Comparison of ENCODE assay signal across 15 mouse cellular contexts in the genomic region with DNA sequence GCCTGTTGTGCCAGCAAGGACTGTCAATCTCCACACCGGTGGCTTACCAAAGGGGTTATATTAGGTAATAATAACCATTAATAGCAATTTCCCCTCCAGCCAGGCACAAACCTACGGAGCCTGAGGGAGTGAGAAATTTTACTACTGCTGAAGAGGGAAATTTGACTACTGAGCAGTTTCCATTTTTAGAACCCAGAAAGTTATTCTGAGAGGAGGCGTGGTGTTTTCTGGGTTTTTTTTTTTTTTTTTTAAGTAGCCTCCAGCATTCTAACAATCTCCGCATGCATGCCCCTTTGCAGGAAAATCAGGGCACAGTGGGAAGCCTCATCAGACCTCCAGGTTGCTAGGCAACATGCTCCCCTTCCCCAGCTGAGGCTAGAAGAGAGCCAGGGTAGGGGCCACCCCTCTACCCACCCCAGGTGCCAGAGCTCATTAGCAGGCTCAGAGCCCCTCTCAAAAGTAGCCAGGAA. TPM values are rescaled to one million over a fixed set of nuclear protein-coding genes. Genes with fewer than 3 reads are reported as not detected.
DNase-seq lines count a peak whose midpoint lies in the region; ATAC-seq and TF ChIP-seq lines count a peak whose summit lies in the region.
"Had no signal": no experiment of that assay in that cellular context is flagged by ENCODE, and none has a peak within 500 bp of the region (broad histone marks: within the 10 kb centered on the region; RNA-seq: fewer than 3 reads in every experiment).

No protein-coding gene starts in this region.

- no peaks in the 10 kb centered on the region for H3K27me3 ChIP-seq in forebrain, embryonic 11.5 days (ENCODE audit: control insufficient read depth, insufficient read depth, low read length)
- H3K27me3 ChIP-seq in limb, embryonic 10.5 days (ENCODE audit: low read depth, poor library complexity, severe bottlenecking), result no peaks in the 10 kb centered on the region
- no peaks in the 10 kb centered on the region for H3K27me3 ChIP-seq in neural tube, embryonic 14.5 days (ENCODE audit: control insufficient read depth, insufficient read depth, low read length)
- H3K27me3 ChIP-seq in liver, postnatal 0 days (ENCODE audit: insufficient read depth, low read length), result no peaks in the 10 kb centered on the region
- H3K27me3 ChIP-seq: liver, embryonic 13.5 days had no signal

- peak overlapping the region; percentile 62 for H3K27ac ChIP-seq in forebrain, embryonic 11.5 days (ENCODE audit: low read depth, low read length)
- peak overlapping the region; percentile 76 for H3K27ac ChIP-seq in limb, embryonic 10.5 days
- H3K27ac ChIP-seq in neural tube, embryonic 14.5 days (ENCODE audit: low read depth, low read length), result no peak overlapping the region
- H3K27ac ChIP-seq in liver, postnatal 0 days (ENCODE audit: low read depth), result no peak overlapping the region
- H3K27ac ChIP-seq: liver, embryonic 13.5 days had no signal

- no peak for TF ChIP-seq EP300 in liver, postnatal 0 days (IDR thresholded peaks at IDR 0.05; ENCODE audit: low read depth)

- H3K36me3 ChIP-seq in forebrain, embryonic 11.5 days (ENCODE audit: control insufficient read depth, insufficient read depth, low read length), result no peaks in the 10 kb centered on the region
- no peaks in the 10 kb centered on the region for H3K36me3 ChIP-seq in limb, embryonic 10.5 days
- H3K36me3 ChIP-seq in neural tube, embryonic 14.5 days (ENCODE audit: control insufficient read depth, insufficient read depth, low read length), result no peaks in the 10 kb centered on the region
- no peaks in the 10 kb centered on the region for H3K36me3 ChIP-seq in liver, postnatal 0 days (replicated peaks; ENCODE audit: insufficient read depth, low read length)
- H3K36me3 ChIP-seq: liver, embryonic 13.5 days had no signal

- H3K9me3 ChIP-seq in forebrain, embryonic 11.5 days (ENCODE audit: control insufficient read depth, low read length), result no peaks in the 10 kb centered on the region
- H3K9me3 ChIP-seq in limb, embryonic 10.5 days (replicated peaks), result no peaks in the 10 kb centered on the region
- H3K9me3 ChIP-seq in neural tube, embryonic 14.5 days (ENCODE audit: control insufficient read depth, low read length), result no peaks in the 10 kb centered on the region
- no peaks in the 10 kb centered on the region for H3K9me3 ChIP-seq in liver, postnatal 0 days (ENCODE audit: low read length)
- H3K9me3 ChIP-seq: liver, embryonic 13.5 days had no signal

- no peak for TF ChIP-seq CTCF in liver, postnatal 0 days (IDR thresholded peaks at IDR 0.05; ENCODE audit: low read depth)

- ATAC-seq in forebrain, embryonic 11.5 days (replicated peaks; ENCODE audit: low FRiP score), result peak; percentile 95
- peak; percentile 79; the same call in 1 of the 2 replicates for ATAC-seq in neural tube, embryonic 14.5 days (ENCODE audit: low read depth)
- no peak for ATAC-seq in liver, postnatal 0 days

- H3K9ac ChIP-seq in forebrain, embryonic 11.5 days (ENCODE audit: low read length), result no peak overlapping the region
- H3K9ac ChIP-seq in neural tube, embryonic 14.5 days (replicated peaks; ENCODE audit: low read depth, low read length), result no peak overlapping the region
- no peak overlapping the region for H3K9ac ChIP-seq in liver, postnatal 0 days (replicated peaks)
- H3K9ac ChIP-seq: liver, embryonic 13.5 days had no signal

- H3K4me1 ChIP-seq in forebrain, embryonic 11.5 days (replicated peaks; ENCODE audit: control insufficient read depth, insufficient read depth, low read length), result peaks cover 15% of the 10 kb centered on the region
- H3K4me1 ChIP-seq in limb, embryonic 10.5 days, result peaks cover 54% of the 10 kb centered on the region
- H3K4me1 ChIP-seq in neural tube, embryonic 14.5 days (ENCODE audit: control insufficient read depth, insufficient read depth, low read length), result peaks cover 13% of the 10 kb centered on the region; the same call in 1 of the 2 replicates
- H3K4me1 ChIP-seq in liver, postnatal 0 days (ENCODE audit: insufficient read depth), result peaks cover 9% of the 10 kb centered on the region

- 10% methylated on average over 4 of the region's 4 CpGs for WGBS in forebrain, embryonic 11.5 days
- 28% methylated on average over 4 of the region's 4 CpGs for WGBS in limb, embryonic 10.5 days
- 8% methylated on average over 4 of the region's 4 CpGs for WGBS in neural tube, embryonic 14.5 days
- WGBS in liver, postnatal 0 days (ENCODE audit: insufficient replicate concordance), result 62% methylated on average over 4 of the region's 4 CpGs

- peak; percentile 62 for DNase-seq in layer of hippocampus, adult 9-11 months
- no peak for DNase-seq in layer of hippocampus, postnatal 36 days
- DNase-seq in forebrain, embryonic 11.5 days (ENCODE audit: low spot score), result peak; percentile 87
- peak; percentile 61 for DNase-seq in limb, embryonic 10.5 days (ENCODE audit: low spot score)
- no peak for DNase-seq in adrenal gland, postnatal 4 days (ENCODE audit: low spot score in 2 of 2)
- no peak for DNase-seq in liver, postnatal 0 days
- no peak for DNase-seq in adrenal gland, adult (ENCODE audit: inconsistent age in 2 of 2, low spot score in 1 of 2)
- DNase-seq: cerebellum, postnatal 14 days; gastrocnemius, postnatal 10 days; kidney, postnatal 4 days; liver, embryonic 13.5 days; thymus, postnatal 4 days had no signal

- H3K4me2 ChIP-seq in forebrain, embryonic 11.5 days (ENCODE audit: low read depth, low read length, severe bottlenecking), result no peak overlapping the region
- H3K4me2 ChIP-seq in neural tube, embryonic 14.5 days (ENCODE audit: low read depth, low read length), result no peak overlapping the region
- no peak overlapping the region for H3K4me2 ChIP-seq in liver, postnatal 0 days (ENCODE audit: low read depth, low read length)
- H3K4me2 ChIP-seq: liver, embryonic 13.5 days had no signal

- H3K4me3 ChIP-seq in forebrain, embryonic 11.5 days (ENCODE audit: low read depth, low read length), result no peak overlapping the region
- no peak overlapping the region for H3K4me3 ChIP-seq in limb, embryonic 10.5 days
- no peak overlapping the region for H3K4me3 ChIP-seq in neural tube, embryonic 14.5 days (ENCODE audit: low read depth, low read length)
- no peak overlapping the region for H3K4me3 ChIP-seq in liver, postnatal 0 days (ENCODE audit: low read depth, low read length)
- H3K4me3 ChIP-seq: liver, embryonic 13.5 days had no signal

RNA-seq across cellular contexts. Expression of a gene that starts 43.1 kb away (rescaled TPM):
- total RNA-seq in layer of hippocampus, postnatal 36 days (2021), result not detected
- not detected in 2 replicates for polyA plus RNA-seq in forebrain, embryonic 11.5 days (2014; fragmentation: Nextera tagmentation; extraction: Ambion mirVana)
- polyA plus RNA-seq in limb, embryonic 10.5 days (2016; fragmentation: Nextera tagmentation; extraction: Ambion mirVana), result not detected in 2 replicates
- polyA plus RNA-seq in neural tube, embryonic 14.5 days (2014; fragmentation: Nextera tagmentation; extraction: Ambion mirVana), result not detected in 2 replicates
- not detected for total RNA-seq in adrenal gland, postnatal 4 days (2021)
- not detected in 2 replicates for polyA plus RNA-seq in liver, postnatal 0 days (2015; fragmentation: Nextera tagmentation; extraction: Ambion mirVana)
- total RNA-seq: gastrocnemius, postnatal 10 days; hematopoietic stem cell, adult 5-6 weeks; megakaryocyte-erythroid progenitor cell, adult 5-6 weeks had no signal
- polyA plus RNA-seq: liver, embryonic 13.5 days had no signal

Comparison
In these comparisons a context has a peak if more than half of its experiments do, and no peak if none do; other contexts are left out.
1. DNase-seq: peak in layer of hippocampus, adult 9-11 months (single experiment), forebrain, embryonic 11.5 days (single experiment) and limb, embryonic 10.5 days (single experiment); none in layer of hippocampus, postnatal 36 days (0 of 2), adrenal gland, postnatal 4 days (0 of 2), liver, postnatal 0 days (single experiment) and adrenal gland, adult (0 of 2).
2. H3K27ac ChIP-seq: peak in forebrain, embryonic 11.5 days (single experiment) and limb, embryonic 10.5 days (single experiment); none in neural tube, embryonic 14.5 days (single experiment) and liver, postnatal 0 days (single experiment).